Comparison of ENCODE assay signal across 8 mouse cellular contexts in the genomic region with DNA sequence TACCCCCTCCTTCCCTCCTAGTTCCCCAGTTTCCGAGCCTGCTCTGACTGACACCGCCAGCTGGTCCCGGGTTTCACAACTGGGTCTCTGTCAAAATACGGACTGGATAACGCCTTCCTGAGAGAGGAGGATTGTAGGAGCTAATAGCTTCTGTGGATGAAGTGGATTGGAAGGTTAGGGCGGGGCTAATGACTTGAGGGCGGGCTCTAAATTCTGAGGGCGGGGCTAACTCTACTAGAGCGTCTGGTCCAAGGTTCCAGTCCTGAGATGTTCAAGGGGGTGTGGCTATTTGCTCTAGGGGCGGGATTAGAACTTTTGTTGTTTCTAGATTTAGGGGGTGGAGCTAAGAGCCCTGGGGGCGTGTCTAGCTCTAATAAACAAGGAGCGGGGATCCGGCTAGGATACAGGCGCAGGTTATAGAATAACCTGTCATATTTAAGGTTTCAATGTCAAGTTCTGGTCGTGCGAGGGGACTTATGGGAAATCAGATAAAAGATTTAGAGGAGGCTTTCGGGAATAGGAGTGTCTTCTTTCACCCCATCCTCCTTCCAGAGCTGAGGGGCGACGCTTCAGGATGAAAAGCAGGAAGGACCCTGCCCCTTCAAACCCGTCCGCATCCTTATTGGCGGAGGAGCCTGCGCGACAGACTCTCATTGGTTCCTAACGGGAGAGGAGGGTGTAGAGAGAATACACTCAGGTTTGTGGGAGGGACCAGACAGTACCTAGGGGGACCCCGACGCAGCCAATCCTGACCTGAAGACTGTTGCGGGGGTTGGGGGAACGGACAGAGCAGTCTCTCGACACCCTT. TPM values are rescaled to one million over a fixed set of nuclear protein-coding genes. Genes with fewer than 3 reads are reported as not detected.
DNase-seq lines count a peak whose midpoint lies in the region; ATAC-seq and TF ChIP-seq lines count a peak whose summit lies in the region.

A gene (plus strand): TSS at position 714 of the 808 bp plus-strand sequence.

- no peaks in the 10 kb centered on the region for H3K36me3 ChIP-seq in heart, embryonic 15.5 days
- no peaks in the 10 kb centered on the region for H3K36me3 ChIP-seq in liver, embryonic 12.5 days
- H3K36me3 ChIP-seq in neural tube, embryonic 14.5 days (ENCODE audit: control insufficient read depth, insufficient read depth, low read length), result no peaks in the 10 kb centered on the region

- peak within 1 kb of the TSS; percentile 37 for H3K4me2 ChIP-seq in heart, embryonic 15.5 days
- peak within 1 kb of the TSS; percentile 30 for H3K4me2 ChIP-seq in liver, embryonic 12.5 days
- H3K4me2 ChIP-seq in neural tube, embryonic 14.5 days (ENCODE audit: low read depth, low read length), result peak within 1 kb of the TSS; percentile 67

- 2% methylated on average over 30 of the region's 30 CpGs for WGBS in heart, embryonic 15.5 days
- 3% methylated on average over 30 of the region's 30 CpGs for WGBS in liver, embryonic 12.5 days (ENCODE audit: insufficient replicate concordance)
- under 1% methylated on average over 30 of the region's 30 CpGs for WGBS in neural tube, embryonic 14.5 days

- no peaks in the 10 kb centered on the region for H3K4me1 ChIP-seq in embryonic fibroblast, embryonic 13.5 days (ENCODE audit: control insufficient read depth, insufficient read depth, low read length)
- H3K4me1 ChIP-seq in heart, embryonic 15.5 days (replicated peaks), result peaks cover 46% of the 10 kb centered on the region
- H3K4me1 ChIP-seq in liver, embryonic 12.5 days, result peaks cover 63% of the 10 kb centered on the region
- peaks cover 13% of the 10 kb centered on the region for H3K4me1 ChIP-seq in neural tube, embryonic 14.5 days (ENCODE audit: control insufficient read depth, insufficient read depth, low read length)

- H3K4me3 ChIP-seq in embryonic fibroblast, embryonic 13.5 days (ENCODE audit: insufficient read depth, low read length), result no peak within 1 kb of the TSS
- H3K4me3 ChIP-seq in heart, embryonic 15.5 days, result peak within 1 kb of the TSS; percentile 24; the same call in 1 of the 2 replicates
- H3K4me3 ChIP-seq in liver, embryonic 12.5 days, result peak within 1 kb of the TSS; percentile 13; the same call in 1 of the 2 replicates
- peak within 1 kb of the TSS; percentile 46 for H3K4me3 ChIP-seq in neural tube, embryonic 14.5 days (ENCODE audit: low read depth, low read length)

- TF ChIP-seq POLR2A in embryonic fibroblast, embryonic 13.5 days (IDR thresholded peaks at IDR 0.05; ENCODE audit: low read depth, low read length), result no peak

- DNase-seq in B cell, adult 2 months, result peak; percentile 40 to 49
- DNase-seq in adrenal gland, postnatal 36 days, result peak in 1 of 2 experiments; percentile 37
- peak; percentile 21 to 65 for DNase-seq in kidney, postnatal 36 days
- DNase-seq in spleen, postnatal 14 days (ENCODE audit: low spot score in 2 of 2), result no peak

- H3K9ac ChIP-seq in heart, embryonic 15.5 days, result 0 out of 2 replicates have a peak within 1 kb of the TSS, but pooled peaks have one; percentile 29
- no peak within 1 kb of the TSS for H3K9ac ChIP-seq in liver, embryonic 12.5 days
- H3K9ac ChIP-seq in neural tube, embryonic 14.5 days (replicated peaks; ENCODE audit: low read depth, low read length), result peak within 1 kb of the TSS; percentile 52

- peaks cover 53% of the 10 kb centered on the region for H3K27me3 ChIP-seq in heart, embryonic 15.5 days
- H3K27me3 ChIP-seq in liver, embryonic 12.5 days (replicated peaks), result peaks cover 89% of the 10 kb centered on the region
- H3K27me3 ChIP-seq in neural tube, embryonic 14.5 days (ENCODE audit: control insufficient read depth, insufficient read depth, low read length), result 0 out of 2 replicates have a peak, but pooled peaks cover 9% of the 10 kb centered on the region

- no peak for TF ChIP-seq CTCF in embryonic fibroblast, embryonic 13.5 days (IDR thresholded peaks at IDR 0.05; ENCODE audit: borderline replicate concordance, insufficient read depth, low read length)

- H3K9me3 ChIP-seq in heart, embryonic 15.5 days (replicated peaks), result no peaks in the 10 kb centered on the region
- H3K9me3 ChIP-seq in liver, embryonic 12.5 days (replicated peaks), result no peaks in the 10 kb centered on the region
- no peaks in the 10 kb centered on the region for H3K9me3 ChIP-seq in neural tube, embryonic 14.5 days (ENCODE audit: control insufficient read depth, low read length)

- H3K27ac ChIP-seq in embryonic fibroblast, embryonic 13.5 days (ENCODE audit: insufficient read depth, low read length), result no peak within 1 kb of the TSS
- H3K27ac ChIP-seq in heart, embryonic 15.5 days, result no peak within 1 kb of the TSS
- H3K27ac ChIP-seq in liver, embryonic 12.5 days, result no peak within 1 kb of the TSS
- H3K27ac ChIP-seq in neural tube, embryonic 14.5 days (ENCODE audit: low read depth, low read length), result peak within 1 kb of the TSS; percentile 74

- ATAC-seq in heart, embryonic 15.5 days (replicated peaks; ENCODE audit: insufficient number of reproducible peaks, insufficient read depth, low FRiP score, low read depth), result no peak
- ATAC-seq in liver, embryonic 12.5 days, result no peak
- ATAC-seq in neural tube, embryonic 14.5 days (ENCODE audit: low read depth), result peak; percentile 96

RNA-seq across cellular contexts. Expression of the gene that starts here (rescaled TPM):
- 10 to 100 TPM; 45.2 to 65.2 TPM for total RNA-seq in adrenal gland, postnatal 36 days (2021)
- 17.3 and 23.2 TPM in 2 replicates for polyA plus RNA-seq in embryonic fibroblast, embryonic 13.5 days (2011; ENCODE audit: insufficient read length, low read depth, missing spikeins)
- polyA plus RNA-seq in heart, embryonic 15.5 days (2015; fragmentation: Nextera tagmentation; extraction: Ambion mirVana), result 18.9 and 21.0 TPM in 2 replicates
- 4.1 and 5.1 TPM in 2 replicates for polyA plus RNA-seq in liver, embryonic 12.5 days (2016; fragmentation: Nextera tagmentation; extraction: Ambion mirVana)
- polyA plus RNA-seq in neural tube, embryonic 14.5 days (2014; fragmentation: Nextera tagmentation; extraction: Ambion mirVana), result 3.5 and 4.0 TPM in 2 replicates

Comparison
In these comparisons a context has a peak if more than half of its experiments do, and no peak if none do; other contexts are left out.
1. DNase-seq: peak in B cell, adult 2 months (2 of 2) and kidney, postnatal 36 days (2 of 2); none in spleen, postnatal 14 days (0 of 2).
2. Peak in every context shown above with its lines, with median percentiles within 50 percentile points of each other: H3K4me2 ChIP-seq.